Mouse (Mus musculus) MEL (cell line): ENCODE measurements at regions not wholly inside any gene's neighbourhood (a gene's known extent, or its start where the extent isn't known, plus 50 kb on each side); places are given as distances from the start of the nearest gene placed in this dataset.

ENCODE experiments used
- DNase-seq: peaks from one replicate; pipeline ENCODE4 v3.0.0; 2011; ENCODE audit warnings: low read depth, low spot score
- H3K27ac ChIP-seq: 2 replicates; pipeline ENCODE4 v1.5.1; 2012; ENCODE audit warnings: low read depth, mild to moderate bottlenecking, control low read depth, low read length, moderate library complexity; ENCODE audit not compliant: control insufficient read depth
- H3K27me3 ChIP-seq, 2 experiments: fragments of 150-350 bp in 1 of 2; sonication (generic) in 1 of 2; 2 replicates each; pipeline ENCODE4 v1.6.1; 2012; ENCODE audit warnings: low read length in 2 of 2, mild to moderate bottlenecking in 2 of 2, improper control_type of control experiment in 1 of 2, moderate library complexity in 1 of 2; ENCODE audit not compliant: insufficient read depth in 2 of 2, control insufficient read depth in 1 of 2
- H3K36me3 ChIP-seq, 2 experiments: 2 replicates each; pipeline ENCODE4 v1.6.1; 2012 to 2014; ENCODE audit warnings: low read length in 2 of 2, improper control_type of control experiment in 1 of 2, inconsistent platforms in 1 of 2, mild to moderate bottlenecking in 1 of 2; ENCODE audit not compliant: insufficient read depth in 2 of 2, control insufficient read depth in 1 of 2
- H3K4me1 ChIP-seq, 2 experiments: fragments of 150-350 bp in 1 of 2; sonication (generic) in 1 of 2; 2 replicates each; pipeline ENCODE4 v1.6.1; 2012; ENCODE audit warnings: low read length in 2 of 2, improper control_type of control experiment in 1 of 2, mild to moderate bottlenecking in 1 of 2; ENCODE audit not compliant: insufficient read depth in 2 of 2, control insufficient read depth in 1 of 2
- H3K4me3 ChIP-seq, 2 experiments: fragments of 150-350 bp in 1 of 2; sonication (generic) in 1 of 2; 2 replicates each; pipeline ENCODE4 v1.5.1; 2012; ENCODE audit warnings: low read depth in 2 of 2, low read length in 2 of 2, mild to moderate bottlenecking in 2 of 2, moderate library complexity in 2 of 2, control low read depth in 1 of 2, improper control_type of control experiment in 1 of 2; ENCODE audit not compliant: control insufficient read depth in 1 of 2, insufficient read depth in 1 of 2
- H3K79me2 ChIP-seq: 2 replicates; pipeline ENCODE4 v1.6.1; 2012; ENCODE audit warnings: mild to moderate bottlenecking, low read length, moderate library complexity; ENCODE audit not compliant: control insufficient read depth, poor library complexity, insufficient read depth
- H3K9ac ChIP-seq: 2 replicates; pipeline ENCODE4 v1.6.1; 2012; ENCODE audit warnings: low read depth, mild to moderate bottlenecking, control low read depth, low read length, moderate library complexity; ENCODE audit not compliant: control insufficient read depth, poor library complexity, severe bottlenecking
- H3K9me3 ChIP-seq: fragments of 150-350 bp; sonication (generic); replicated peaks from 2 replicates; pipeline ENCODE4 v1.6.1; 2012; ENCODE audit warnings: mild to moderate bottlenecking, low read length, improper control_type of control experiment, moderate library complexity; ENCODE audit not compliant: insufficient read depth
- BHLHE40 ChIP-seq: IDR thresholded peaks from 2 replicates; pipeline ENCODE4 v1.6.1; 2012; ENCODE audit warnings: low read depth, mild to moderate bottlenecking, inconsistent platforms, low read length, improper control_type of control experiment, borderline replicate concordance
- CTCF ChIP-seq, 3 experiments: IDR thresholded peaks in 2 of 3; conservative IDR thresholded peaks in 1 of 3; 2 replicates each; pipeline ENCODE4 v1.5.1; 2011 to 2012; ENCODE audit warnings: low read length in 3 of 3, low read depth in 2 of 3, mild to moderate bottlenecking in 2 of 3, improper control_type of control experiment in 1 of 3, inconsistent platforms in 1 of 3, mixed read lengths in 1 of 3, moderate library complexity in 1 of 3; ENCODE audit not compliant: control insufficient read depth in 1 of 3, insufficient read depth in 1 of 3, poor library complexity in 1 of 3, severe bottlenecking in 1 of 3
- ETS1 ChIP-seq: IDR thresholded peaks from 2 replicates; pipeline ENCODE4 v1.6.1; 2012; ENCODE audit warnings: low read depth, mild to moderate bottlenecking, inconsistent platforms, low read length, improper control_type of control experiment, moderate library complexity
- GATA1 ChIP-seq: IDR thresholded peaks from 2 replicates; pipeline ENCODE4 v1.6.1; 2011; ENCODE audit warnings: low read depth, low read length, improper control_type of control experiment
- JUND ChIP-seq: IDR thresholded peaks from 2 replicates; pipeline ENCODE4 v1.6.1; 2011; ENCODE audit warnings: low read depth, mild to moderate bottlenecking, improper control_type of control experiment, low read length
- MAFK ChIP-seq: IDR thresholded peaks from 2 replicates; pipeline ENCODE4 v1.6.1; 2011; ENCODE audit warnings: low read depth, mild to moderate bottlenecking, low read length, improper control_type of control experiment, borderline replicate concordance
- MAX ChIP-seq: IDR thresholded peaks from 2 replicates; pipeline ENCODE4 v1.6.1; 2011; ENCODE audit warnings: low read length, improper control_type of control experiment
- MXI1 ChIP-seq: IDR thresholded peaks from 2 replicates; pipeline ENCODE4 v1.6.1; 2011; ENCODE audit warnings: mild to moderate bottlenecking, low read depth, low read length, improper control_type of control experiment
- MYC ChIP-seq: IDR thresholded peaks from 2 replicates; pipeline ENCODE4 v1.6.1; 2011; ENCODE audit warnings: low read depth, mild to moderate bottlenecking, low read length, improper control_type of control experiment, moderate library complexity
- NELFE ChIP-seq: IDR thresholded peaks from 2 replicates; pipeline ENCODE4 v1.6.1; 2011; ENCODE audit warnings: low read depth, low read length, improper control_type of control experiment
- RAD21 ChIP-seq: IDR thresholded peaks from 2 replicates; pipeline ENCODE4 v1.6.1; 2011; ENCODE audit warnings: mild to moderate bottlenecking, low read depth, low read length, improper control_type of control experiment
- RCOR1 ChIP-seq: IDR thresholded peaks from 2 replicates; pipeline ENCODE4 v1.6.1; 2012; ENCODE audit warnings: low read depth, mild to moderate bottlenecking, inconsistent platforms, low read length, improper control_type of control experiment
- SMC3 ChIP-seq: IDR thresholded peaks from 2 replicates; pipeline ENCODE4 v1.6.1; 2011; ENCODE audit warnings: low read depth, low read length, improper control_type of control experiment
- TCF12 ChIP-seq: IDR thresholded peaks from 2 replicates; pipeline ENCODE4 v1.6.1; 2014; ENCODE audit warnings: low read depth, mild to moderate bottlenecking, inconsistent platforms, low read length, improper control_type of control experiment, moderate library complexity
- ZKSCAN1 ChIP-seq: IDR thresholded peaks from 2 replicates; pipeline ENCODE4 v1.6.1; 2012; ENCODE audit warnings: low read depth, mild to moderate bottlenecking, inconsistent platforms, low read length, improper control_type of control experiment, moderate library complexity
- ZMIZ1 ChIP-seq: IDR thresholded peaks from 2 replicates; pipeline ENCODE4 v1.6.1; 2012; ENCODE audit warnings: low read depth, mild to moderate bottlenecking, inconsistent platforms, low read length, improper control_type of control experiment, moderate library complexity
- ZNF384 ChIP-seq: IDR thresholded peaks from 2 replicates; pipeline ENCODE4 v1.6.1; 2012; ENCODE audit warnings: low read depth, mild to moderate bottlenecking, inconsistent platforms, low read length, improper control_type of control experiment

DNA sequence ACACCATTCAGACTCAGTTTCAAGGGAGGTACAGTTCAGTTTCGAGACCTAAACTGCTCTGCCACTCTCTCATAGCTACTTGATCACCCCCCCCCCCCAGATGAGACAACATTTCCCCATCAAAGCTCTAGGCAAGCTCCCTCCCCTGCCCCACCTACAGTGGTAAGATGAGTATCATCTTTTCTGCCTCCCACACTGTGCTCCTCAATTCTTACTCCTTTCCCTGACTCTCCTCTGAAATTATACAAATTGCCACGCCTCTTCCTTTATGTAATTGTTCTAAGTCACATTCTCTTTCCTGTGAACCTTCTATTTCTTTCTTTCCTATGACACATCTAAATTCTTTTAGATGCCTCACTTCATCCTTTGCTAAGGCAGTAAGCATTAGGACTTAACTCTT, 321.6 kb downstream of the Htr1b start:
- Histone ChIP-seq H3K9ac (no peak overlapping the region), H3K9me3 (no peaks in the 10 kb centered on the region)
- no peak for TF ChIP-seq JUND
- TF ChIP-seq SMC3: no peak
- TF ChIP-seq NELFE: no peak
- no peak for TF ChIP-seq ZKSCAN1
- TF ChIP-seq CTCF (IDR thresholded peaks at IDR 0.05 in 2 of 3, conservative IDR thresholded peaks at IDR 0.05 in 1 of 3; ENCODE audit: control insufficient read depth in 1 of 3, insufficient read depth in 1 of 3, low read depth in 2 of 3, low read length in 3 of 3, poor library complexity in 1 of 3, severe bottlenecking in 1 of 3): no peak
- TF ChIP-seq, all 39 proteins: peak for 0
- Histone ChIP-seq H3K4me1 (no peaks in the 10 kb centered on the region), H3K4me3 (no peak overlapping the region), H3K36me3 (no peaks in the 10 kb centered on the region), H3K27me3 (no peaks in the 10 kb centered on the region), H3K79me2 (no peaks in the 10 kb centered on the region), H3K27ac (no peak overlapping the region)
- DNase-seq: no peak

- TF ChIP-seq MYC: no peak
- TF ChIP-seq, all 39 proteins: peak for 0
- H3K9me3 ChIP-seq: no peaks in the 10 kb centered on the region
- no peaks in the 10 kb centered on the region for H3K36me3 ChIP-seq
- no peaks in the 10 kb centered on the region for H3K4me1 ChIP-seq
- no peak overlapping the region for H3K9ac ChIP-seq
- H3K4me3 ChIP-seq: no peak overlapping the region
- no peak overlapping the region for H3K27ac ChIP-seq
- no peaks in the 10 kb centered on the region for H3K79me2 ChIP-seq
- no peaks in the 10 kb centered on the region for H3K27me3 ChIP-seq
- no peak for DNase-seq
Observed at GRCm38 (mm10) chr9:81308532-81309191, 325.0 kb downstream of the Htr1b start.

GRCm38 (mm10) chr9:81305437-81306046, 328.1 kb downstream of the Htr1b start:
- no peak overlapping the region for H3K27ac ChIP-seq
- no peak for TF ChIP-seq BHLHE40
- no peak for TF ChIP-seq RCOR1
- TF ChIP-seq TCF12: no peak
- TF ChIP-seq JUND: no peak
- no peak for TF ChIP-seq ZNF384
- no peak for TF ChIP-seq MAX
- no peak for TF ChIP-seq GATA1
- no peak for TF ChIP-seq ZMIZ1
- no peak for TF ChIP-seq MXI1
- TF ChIP-seq MAFK: no peak
- TF ChIP-seq ETS1: no peak
- TF ChIP-seq RAD21: no peak
- no peak overlapping the region for H3K4me3 ChIP-seq
- no peaks in the 10 kb centered on the region for H3K36me3 ChIP-seq
- no peaks in the 10 kb centered on the region for H3K9me3 ChIP-seq
- H3K27me3 ChIP-seq: no peaks in the 10 kb centered on the region
- H3K9ac ChIP-seq: no peak overlapping the region
- H3K79me2 ChIP-seq: no peaks in the 10 kb centered on the region
- no peaks in the 10 kb centered on the region for H3K4me1 ChIP-seq
- DNase-seq: no peak
